Mouse (Mus musculus): ENCODE results near the gene Usp2.
"Not testable (repeated sequence)": the region's sequence is repeated elsewhere in the genome, so short reads cannot be mapped to it uniquely, and the experiment has no call there.

Usp2 gene

GRCm38 (mm10) chr9:44093612-44094503 is 27.0 kb downstream of the Usp2 start:
- no peak for DNase-seq (ENCODE audit: low read depth, low spot score)

- DNase-seq (ENCODE audit: low read depth, low spot score) = no peak
Measured at GRCm38 (mm10) chr9:44094737-44095136, 27.9 kb downstream of the Usp2 start.

- no peak for DNase-seq (ENCODE audit: low read depth, low spot score)
Measured at GRCm38 (mm10) chr9:44095781-44096180, 29.0 kb downstream of the Usp2 start.

- no peak for DNase-seq (ENCODE audit: low read depth, low spot score)
Measured at GRCm38 (mm10) chr9:44096536-44096935, 29.7 kb downstream of the Usp2 start.

- no peak for DNase-seq (ENCODE audit: low read depth, low spot score)
Measured at GRCm38 (mm10) chr9:44101490-44101889, 34.7 kb downstream of the Usp2 start, which contains the start of gene Mfrp. Gene Mfrp, plus strand, starts transcription at chr9:44101729.

- DNase-seq (ENCODE audit: low read depth, low spot score) = no peak
Measured at GRCm38 (mm10) chr9:44104881-44105280, 38.1 kb downstream of the Usp2 start.

GRCm38 (mm10) chr9:44105781-44106180 is 39.0 kb downstream of the Usp2 start:
- DNase-seq (ENCODE audit: low read depth, low spot score) = no peak

- no peak for DNase-seq (ENCODE audit: low read depth, low spot score)
Measured at GRCm38 (mm10) chr9:44106182-44106581, 39.4 kb downstream of the Usp2 start.

- no peak for DNase-seq (ENCODE audit: low read depth, low spot score)
Measured at GRCm38 (mm10) chr9:44106596-44106995, 39.8 kb downstream of the Usp2 start.

GRCm38 (mm10) chr9:44107110-44107509 is 40.3 kb downstream of the Usp2 start, which contains the start of gene C1qtnf5:
Gene C1qtnf5, plus strand, starts transcription at chr9:44107245.
- no peak for DNase-seq (ENCODE audit: low read depth, low spot score)

- DNase-seq (ENCODE audit: low read depth, low spot score) = no peak
Measured at GRCm38 (mm10) chr9:44107557-44108179, 40.8 kb downstream of the Usp2 start.

- DNase-seq (ENCODE audit: low read depth, low spot score) = no peak
Measured at GRCm38 (mm10) chr9:44108269-44109055, 41.6 kb downstream of the Usp2 start.

GRCm38 (mm10) chr9:44109360-44110095 is 42.7 kb downstream of the Usp2 start:
- DNase-seq (ENCODE audit: low read depth, low spot score) = no peak

GRCm38 (mm10) chr9:44111909-44112308 is 45.1 kb downstream of the Usp2 start:
- DNase-seq (ENCODE audit: low read depth, low spot score) = not testable (repeated sequence)

GRCm38 (mm10) chr9:44113105-44113789 is 46.4 kb downstream of the Usp2 start, which contains the start of the genes Gm49380 and Rnf26:
Gene Gm49380, minus strand, starts transcription at chr9:44113500.
Gene Rnf26, minus strand, starts transcription at chr9:44113517.
- peak; percentile 90 for DNase-seq (ENCODE audit: low read depth, low spot score)

GRCm38 (mm10) chr9:44114453-44114852 is 47.6 kb downstream of the Usp2 start:
- no peak for DNase-seq (ENCODE audit: low read depth, low spot score)

- DNase-seq (ENCODE audit: low read depth, low spot score) = no peak
Measured at GRCm38 (mm10) chr9:44115599-44115998, 48.8 kb downstream of the Usp2 start.

GRCm38 (mm10) chr9:44116182-44116581 is 49.4 kb downstream of the Usp2 start:
- DNase-seq (ENCODE audit: low read depth, low spot score) = no peak

- no peak for DNase-seq (ENCODE audit: low read depth, low spot score)
Measured at GRCm38 (mm10) chr9:44119011-44119410, 52.2 kb downstream of the Usp2 start.

GRCm38 (mm10) chr9:44119948-44120465 is 53.2 kb downstream of the Usp2 start:
- no peak for DNase-seq (ENCODE audit: low read depth, low spot score)

Data from WW6 (cell line).